Mouse (Mus musculus) small intestine, adult 2 months (tissue): ENCODE data around the gene Anks3.

Source experiments
- CTCF ChIP-seq: fragments of 200-500 bp; IDR thresholded peaks from 2 replicates; pipeline ENCODE4 v1.5.1; 2012; ENCODE audit warnings: low read depth, mild to moderate bottlenecking, control low read depth, inconsistent platforms, low read length, moderate library complexity, mixed read lengths; ENCODE audit not compliant: insufficient replicate concordance, insufficient read length; ENCODE audit errors: extremely low read depth
- POLR2A ChIP-seq: fragments of 200-500 bp; IDR thresholded peaks from 2 replicates; pipeline ENCODE4 v1.6.1; 2012; ENCODE audit warnings: low read depth, mild to moderate bottlenecking, control low read depth, inconsistent platforms, low read length, moderate library complexity

DNA sequence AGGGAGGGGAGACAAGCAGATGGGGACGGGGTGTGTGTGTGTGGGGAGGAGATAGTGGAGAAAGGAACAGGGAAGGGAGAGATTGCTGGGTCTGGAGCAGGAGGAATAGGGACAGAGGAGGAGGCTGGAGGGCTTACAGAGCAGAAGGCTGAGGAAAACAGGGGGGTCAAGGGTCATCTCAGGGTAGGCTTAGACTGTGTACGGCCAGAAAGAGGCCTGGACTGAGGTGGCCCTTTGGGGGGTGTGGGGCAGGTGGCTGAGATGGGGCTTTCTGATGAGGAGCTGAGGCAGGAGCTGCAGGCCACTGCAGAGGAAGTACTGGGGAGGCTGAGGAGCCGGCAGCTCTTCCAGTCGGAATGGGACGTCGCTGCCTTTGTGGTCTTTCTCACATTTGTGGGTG, 43.5 kb upstream of the Anks3 start:
- TF ChIP-seq POLR2A (no peak), CTCF (no peak)
